Mouse (Mus musculus): ENCODE data around the gene Ints4. TPM values are rescaled to one million over a fixed set of nuclear protein-coding genes. Genes with fewer than 3 reads are reported as not detected.

Ints4 gene
- 43.1 TPM for total RNA-seq (2023)

GRCm38 (mm10) chr7:97480821-97481339, at the start of gene Ints4:
Gene Ints4, plus strand, starts transcription at chr7:97480956.

GRCm38 (mm10) chr7:97451023-97451422, 29.7 kb upstream of the Ints4 start, which contains the start of gene Kctd14:
Gene Kctd14, plus strand, starts transcription at chr7:97451323.

DNA sequence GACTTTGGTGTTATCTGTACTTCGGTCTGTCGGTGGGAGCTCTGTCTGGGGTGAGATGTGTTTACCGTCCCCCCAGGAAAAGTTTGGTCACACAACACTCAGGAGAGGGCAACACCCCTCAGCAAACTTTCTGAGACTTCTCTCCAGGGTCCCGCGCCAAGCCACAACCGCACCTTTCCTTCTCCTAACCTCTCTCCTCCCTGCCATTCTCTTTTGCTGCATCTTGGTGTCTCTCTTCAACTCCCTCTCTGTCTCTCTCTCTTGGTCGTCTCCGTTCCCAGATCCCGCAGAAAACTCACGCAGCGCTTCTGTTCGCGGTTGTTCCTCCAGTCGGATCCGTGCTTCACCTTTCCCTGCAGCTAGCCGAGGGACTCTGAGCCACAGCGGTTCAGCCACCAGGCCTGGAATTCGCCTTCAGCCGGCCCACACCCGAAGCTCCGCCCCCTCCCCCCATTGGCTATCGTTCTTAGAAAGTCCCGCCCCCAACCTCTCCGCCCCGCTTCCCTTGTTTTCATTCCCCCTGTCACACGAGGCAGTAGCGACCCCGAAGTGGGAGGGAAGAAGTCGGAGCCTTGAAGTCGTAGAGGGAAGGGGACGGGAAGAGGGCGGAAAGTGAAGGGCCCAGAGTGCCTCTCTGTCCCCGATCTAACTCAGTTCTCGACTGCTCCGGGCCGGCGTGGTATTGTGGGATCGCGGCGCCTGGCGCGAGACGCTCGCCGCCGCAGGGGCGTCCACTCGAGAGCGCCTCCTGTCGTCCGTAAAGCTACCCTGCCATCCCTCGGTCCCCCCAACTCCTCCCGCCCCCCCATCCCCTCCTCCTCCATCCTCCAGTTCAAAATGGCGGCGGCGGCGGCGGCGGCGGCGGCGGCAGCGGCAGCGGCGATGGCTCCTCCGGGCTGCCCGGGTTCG, 98.6 kb downstream of the Ints4 start, which contains the start of the genes Aamdc and Rsf1:
Aamdc (minus strand) TSS at position 431 of the 909 bp plus-strand sequence.
Rsf1 (plus strand) TSS at position 823 of the 909 bp plus-strand sequence.

Other genes with a start within 250 kb of the Ints4 start
- 5.4 TPM for gene Usp35, start 148.9 kb upstream of the Ints4 start, total RNA-seq (2023)
- gene Kctd21, start 148.6 kb upstream of the Ints4 start, total RNA-seq (2023) = 0.61 TPM
- gene Alg8, start 109.3 kb upstream of the Ints4 start, total RNA-seq (2023) = 10.7 TPM
- 51.0 TPM for gene Ndufc2, start 81.0 kb upstream of the Ints4 start, total RNA-seq (2023)
- not detected for gene Thrsp, start 63.2 kb upstream of the Ints4 start, total RNA-seq (2023)
- 0.21 TPM for gene Kctd14, start 29.6 kb upstream of the Ints4 start, total RNA-seq (2023)
- 15.1 TPM for gene Aamdc, start 98.5 kb downstream of the Ints4 start, total RNA-seq (2023)
- 70.0 TPM for gene Rsf1, start 98.9 kb downstream of the Ints4 start, total RNA-seq (2023)
- gene Clns1a, start 215.7 kb downstream of the Ints4 start, total RNA-seq (2023) = 47.9 TPM